Mouse (Mus musculus): ENCODE data around the gene Olfr503.
"Not testable (repeated sequence)": the region's sequence is repeated elsewhere in the genome, so short reads cannot be mapped to it uniquely, and the experiment has no call there.

Olfr503 gene

DNA sequence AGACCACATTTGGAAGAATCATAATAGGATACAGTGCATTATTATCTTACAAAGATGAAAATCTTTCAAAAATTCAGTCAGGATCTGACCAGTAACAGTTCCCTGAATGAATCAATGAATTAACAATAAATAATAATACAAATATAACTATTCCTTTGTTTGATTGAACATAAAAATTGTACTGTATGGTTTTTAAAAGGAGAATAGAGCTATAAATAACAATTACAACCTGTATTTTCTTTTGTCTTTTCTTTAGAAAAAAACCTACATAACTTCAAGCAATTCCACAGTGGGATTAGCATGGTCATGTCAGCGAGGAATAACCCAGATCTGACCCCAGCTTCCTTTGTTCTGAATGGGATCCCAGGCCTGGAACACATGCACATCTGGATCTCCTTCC is at the start of gene Olfr503:
Gene Olfr503, plus strand, starts transcription at position 301 of the 400 bp plus-strand sequence.
- DNase-seq (ENCODE audit: low read depth, low spot score), result not testable (repeated sequence)

DNA sequence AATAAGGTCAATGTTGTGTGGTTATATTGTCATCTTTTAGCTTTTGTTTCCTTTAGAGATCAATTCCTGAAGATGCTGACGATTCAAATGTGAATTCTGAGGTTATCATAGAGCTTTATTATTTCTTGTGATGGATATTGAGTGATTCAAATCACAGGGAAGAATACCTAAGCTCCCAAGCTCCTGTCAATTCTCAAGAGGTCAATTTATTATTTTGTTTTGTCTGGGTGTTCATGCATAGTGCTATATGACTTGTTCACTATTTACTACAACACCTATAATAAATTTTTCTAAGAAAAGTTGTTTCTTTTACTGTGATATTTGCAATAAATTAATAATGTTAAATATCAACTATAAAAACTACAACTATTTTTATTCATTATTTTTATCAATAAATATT is 19.4 kb upstream of the Olfr503 start, which contains the start of gene Olfr502:
Gene Olfr502, minus strand, starts transcription at position 101 of the 400 bp plus-strand sequence.
- DNase-seq (ENCODE audit: low read depth, low spot score), result no peak

- DNase-seq (ENCODE audit: low read depth, low spot score), result no peak
Observed at GRCm38 (mm10) chr7:108542416-108542815, 1.9 kb upstream of the Olfr503 start.

GRCm38 (mm10) chr7:108565693-108566092 is 21.4 kb downstream of the Olfr503 start, which contains the start of gene Olfr504:
Gene Olfr504, minus strand, starts transcription at chr7:108565793.
- DNase-seq (ENCODE audit: low read depth, low spot score), result no peak

DNA sequence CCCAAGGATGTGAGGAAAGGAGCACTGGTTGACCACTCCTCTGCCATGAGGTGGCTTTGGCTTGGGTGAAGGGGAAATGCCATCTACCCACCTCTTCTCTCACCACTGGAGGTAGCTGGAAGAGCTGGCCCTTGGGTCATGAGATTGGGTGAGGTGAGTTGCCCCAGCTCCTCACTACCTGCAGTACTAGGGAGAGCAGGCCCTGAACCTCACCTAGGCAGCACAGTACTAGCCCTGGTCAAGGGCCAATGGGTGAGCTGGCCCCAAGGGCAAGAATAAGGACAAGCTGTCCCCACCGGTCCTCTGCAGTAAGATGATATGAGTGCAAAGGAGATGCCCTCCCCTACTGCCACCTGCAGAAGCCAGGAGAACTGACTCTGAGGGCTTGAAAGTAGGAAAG is 45.5 kb downstream of the Olfr503 start:
- DNase-seq (ENCODE audit: low read depth, low spot score), result no peak

Measured in skeletal muscle tissue, adult 2 months (tissue).